Mouse (Mus musculus) inflammation-experienced regulatory T-cells, adult 6 months (primary cell): ENCODE data around the gene Rfx5. TPM values are rescaled to one million over a fixed set of nuclear protein-coding genes. Genes with fewer than 3 reads are reported as not detected.
"Not testable (repeated sequence)": the region's sequence is repeated elsewhere in the genome, so short reads cannot be mapped to it uniquely, and the experiment has no call there.

ENCODE experiments used
- ATAC-seq: one replicate; pipeline ENCODE4 v1.8.0; 2017
- polyA plus RNA-seq, 3 experiments: library from polyadenylated mRNA; unstranded; fragments of 100-300 nt; shearing (Covaris generic); gene quantifications; one replicate each; pipeline ENCODE4 v1.2.1; 2017

The Rfx5 gene
- polyA plus RNA-seq, result 10 to 100 TPM in 2 of 3 experiments, 1 to 10 TPM in 1; 9.6 to 14.4 (median 13.8) TPM

GRCm38 (mm10) chr3:94953764-94954616 is at the start of gene Rfx5:
Rfx5 (plus strand) TSS chr3:94954075.
- peak; percentile 96 for ATAC-seq

GRCm38 (mm10) chr3:94904759-94905158 is 49.1 kb upstream of the Rfx5 start:
- not testable (repeated sequence) for ATAC-seq

- no peak for ATAC-seq
These were observed 47.4 kb upstream of the Rfx5 start for GRCm38 (mm10) chr3:94906482-94906881.

DNA sequence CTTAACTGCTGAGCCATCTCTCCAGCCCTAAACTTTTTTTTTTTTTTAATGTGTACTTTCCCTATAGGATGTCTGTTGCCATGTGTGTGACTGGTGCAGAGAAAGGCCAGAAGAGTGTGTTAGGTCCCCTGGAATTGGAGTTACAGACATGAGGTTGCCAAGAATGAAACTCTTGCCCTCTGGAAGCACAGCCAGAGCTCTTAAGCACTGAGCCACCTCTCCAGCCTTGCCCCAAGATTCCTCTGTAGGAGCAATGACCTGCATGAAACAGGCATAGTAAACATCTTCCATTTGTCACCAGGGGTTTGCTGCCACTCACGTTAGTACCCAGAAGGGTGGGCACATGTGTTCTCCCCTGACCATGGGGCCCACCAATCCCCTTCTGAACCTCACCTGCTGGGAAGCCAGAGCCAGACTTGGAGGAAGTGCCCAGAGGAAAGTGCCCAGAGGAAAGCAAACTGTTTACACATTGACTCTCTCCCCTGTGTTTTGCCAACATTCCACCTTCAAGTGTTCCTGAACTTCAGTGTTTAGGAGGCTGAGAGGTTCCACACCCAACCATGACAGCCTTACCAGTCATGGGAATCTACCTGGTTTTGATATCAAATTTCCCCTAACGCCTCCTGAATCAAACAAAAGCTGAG is 42.7 kb upstream of the Rfx5 start:
- ATAC-seq, result no peak

GRCm38 (mm10) chr3:94913801-94914200 is 40.1 kb upstream of the Rfx5 start:
- no peak for ATAC-seq

GRCm38 (mm10) chr3:94915903-94916741 is 37.8 kb upstream of the Rfx5 start:
- ATAC-seq, result no peak

DNA sequence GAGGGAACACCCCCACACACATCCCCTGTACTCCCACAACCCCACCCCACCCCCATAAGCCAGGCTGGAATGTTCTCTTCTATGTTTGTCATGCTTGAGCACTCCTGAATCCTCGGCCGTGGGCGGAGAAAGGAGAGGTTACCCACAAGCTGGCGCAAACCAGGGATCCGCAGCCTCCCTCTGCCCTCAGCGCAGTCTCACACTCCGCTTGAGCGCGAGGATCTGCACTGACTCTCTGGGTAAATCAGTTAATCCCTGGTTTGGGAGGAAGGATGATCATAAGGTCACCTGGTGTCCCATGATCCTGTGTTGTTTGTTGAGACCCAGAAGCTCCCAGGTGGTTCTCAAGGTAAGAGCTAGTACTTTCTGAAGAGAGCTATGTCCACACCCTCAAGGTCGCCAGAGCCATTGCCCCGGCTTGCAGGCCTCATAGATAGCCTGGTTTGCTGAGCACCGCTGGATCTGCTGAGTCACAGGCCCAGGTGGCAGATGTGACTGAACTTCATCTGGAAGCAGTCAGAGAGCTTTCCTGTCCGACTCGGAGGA is 36.0 kb upstream of the Rfx5 start:
- no peak for ATAC-seq

GRCm38 (mm10) chr3:94918845-94919244 is 35.0 kb upstream of the Rfx5 start:
- no peak for ATAC-seq

- ATAC-seq, result no peak
These were observed 32.8 kb upstream of the Rfx5 start for GRCm38 (mm10) chr3:94921104-94921503.

DNA sequence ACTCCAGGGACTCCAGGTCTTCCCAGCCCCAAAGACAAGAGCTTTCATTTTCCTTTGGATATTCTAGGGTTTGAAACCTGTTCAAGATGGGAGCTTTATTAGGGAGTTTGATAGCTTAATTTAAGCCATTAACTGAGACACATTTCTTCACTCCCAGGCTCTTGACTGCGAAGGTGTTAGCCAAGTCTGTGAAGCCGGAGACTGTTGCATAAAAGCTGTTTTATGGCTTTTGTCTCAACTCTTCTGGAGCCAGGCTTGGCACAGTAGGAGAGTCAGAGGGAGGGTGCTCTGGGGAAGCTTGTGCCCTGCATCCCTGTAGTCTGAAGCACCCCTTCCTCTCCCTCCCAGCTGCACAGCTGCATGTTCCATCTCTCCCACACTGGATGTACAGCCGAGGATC is 31.5 kb upstream of the Rfx5 start:
- no peak for ATAC-seq

- ATAC-seq, result no peak
These were observed 29.2 kb upstream of the Rfx5 start for GRCm38 (mm10) chr3:94924688-94925087.

DNA sequence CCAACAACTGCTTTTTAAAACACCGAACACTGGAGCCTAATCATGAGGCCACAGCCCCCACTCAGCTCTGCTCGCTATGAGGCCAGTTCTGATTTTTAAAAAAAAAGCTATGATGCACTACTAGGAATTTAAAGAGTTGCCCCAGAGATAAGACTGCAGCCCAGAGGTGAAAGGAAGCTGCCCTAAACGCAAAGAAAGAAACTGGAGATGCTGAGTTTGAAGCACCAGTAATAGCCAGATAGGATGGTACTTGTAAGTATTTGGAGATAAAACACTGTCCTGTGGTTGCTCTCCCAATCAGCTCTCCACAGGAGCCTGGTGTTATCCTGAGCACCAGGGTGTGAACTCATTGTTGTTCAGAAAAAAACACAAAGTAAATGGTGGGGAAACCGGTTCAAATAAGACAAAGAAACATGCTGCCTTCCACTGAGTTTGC is 27.6 kb upstream of the Rfx5 start:
- not testable (repeated sequence) for ATAC-seq

GRCm38 (mm10) chr3:94928979-94929378 is 24.9 kb upstream of the Rfx5 start:
- ATAC-seq, result not testable (repeated sequence)

GRCm38 (mm10) chr3:94930386-94931266 is 23.2 kb upstream of the Rfx5 start:
- not testable (repeated sequence) for ATAC-seq

- ATAC-seq, result not testable (repeated sequence)
These were observed 22.3 kb upstream of the Rfx5 start for GRCm38 (mm10) chr3:94931427-94932082.

DNA sequence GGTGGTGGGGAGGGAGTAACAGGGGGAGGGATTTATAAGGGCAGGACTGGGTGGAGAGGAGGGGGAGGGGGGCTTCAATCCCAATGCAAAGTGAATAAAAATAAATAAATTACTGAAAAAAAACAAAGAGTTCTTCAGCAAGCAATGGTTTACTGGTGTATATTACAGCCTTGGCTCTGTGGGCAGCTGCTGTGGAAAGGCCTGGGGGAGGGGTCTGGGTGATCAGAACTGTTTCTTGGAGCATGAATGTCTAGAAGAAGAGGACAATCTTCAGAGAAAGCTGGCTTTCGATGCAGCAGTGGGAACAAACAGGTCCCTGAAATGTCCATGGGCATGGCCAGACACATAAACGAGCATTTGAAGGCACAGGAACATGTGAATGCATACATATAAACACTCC is 21.6 kb upstream of the Rfx5 start:
- not testable (repeated sequence) for ATAC-seq

- no peak for ATAC-seq
These were observed 20.9 kb upstream of the Rfx5 start, which contains the start of gene Selenbp1 for GRCm38 (mm10) chr3:94932809-94933564. Selenbp1 (plus strand) TSS chr3:94933056.

- not testable (repeated sequence) for ATAC-seq
These were observed 20.3 kb upstream of the Rfx5 start for GRCm38 (mm10) chr3:94933604-94934003.

- not testable (repeated sequence) for ATAC-seq
These were observed 19.3 kb upstream of the Rfx5 start for GRCm38 (mm10) chr3:94934564-94934963.

GRCm38 (mm10) chr3:94935332-94935731 is 18.5 kb upstream of the Rfx5 start:
- not testable (repeated sequence) for ATAC-seq
